Mouse (Mus musculus) right cerebral cortex, postnatal 36 days (tissue): ENCODE data around the gene Ddit4l.
"Not testable (repeated sequence)": the region's sequence is repeated elsewhere in the genome, so short reads cannot be mapped to it uniquely, and the experiment has no call there.

ENCODE experiments used
- DNase-seq, 2 experiments: peaks; one replicate each; pipeline ENCODE4 v3.0.0; 2022; ENCODE audit warnings: low spot score in 2 of 2, mixed read lengths in 1 of 2

Gene Ddit4l

DNA sequence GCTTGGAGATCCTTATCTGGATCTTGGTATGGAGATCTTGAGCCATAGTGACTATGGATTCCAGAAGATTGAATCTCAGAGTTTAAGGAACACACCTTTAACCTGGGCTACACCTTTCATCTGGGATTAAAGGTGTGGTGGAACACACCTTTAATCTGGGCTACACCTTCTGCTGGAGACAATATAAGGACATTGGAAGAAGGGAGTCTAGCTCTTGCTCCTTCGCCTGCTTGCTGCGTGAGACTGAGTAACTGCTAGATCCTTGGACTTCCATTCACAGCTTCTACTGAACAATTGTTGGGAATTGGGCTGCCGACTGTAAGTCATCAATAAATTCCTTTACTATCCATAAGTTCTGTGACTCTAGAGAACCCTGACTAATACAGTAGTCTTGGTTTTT, at the start of gene Ddit4l:
Gene Ddit4l, plus strand, starts transcription at position 301 of the 400 bp plus-strand sequence.
- DNase-seq = not testable (repeated sequence)

GRCm38 (mm10) chr3:137576146-137576545, 45.3 kb upstream of the Ddit4l start:
- no peak for DNase-seq

DNA sequence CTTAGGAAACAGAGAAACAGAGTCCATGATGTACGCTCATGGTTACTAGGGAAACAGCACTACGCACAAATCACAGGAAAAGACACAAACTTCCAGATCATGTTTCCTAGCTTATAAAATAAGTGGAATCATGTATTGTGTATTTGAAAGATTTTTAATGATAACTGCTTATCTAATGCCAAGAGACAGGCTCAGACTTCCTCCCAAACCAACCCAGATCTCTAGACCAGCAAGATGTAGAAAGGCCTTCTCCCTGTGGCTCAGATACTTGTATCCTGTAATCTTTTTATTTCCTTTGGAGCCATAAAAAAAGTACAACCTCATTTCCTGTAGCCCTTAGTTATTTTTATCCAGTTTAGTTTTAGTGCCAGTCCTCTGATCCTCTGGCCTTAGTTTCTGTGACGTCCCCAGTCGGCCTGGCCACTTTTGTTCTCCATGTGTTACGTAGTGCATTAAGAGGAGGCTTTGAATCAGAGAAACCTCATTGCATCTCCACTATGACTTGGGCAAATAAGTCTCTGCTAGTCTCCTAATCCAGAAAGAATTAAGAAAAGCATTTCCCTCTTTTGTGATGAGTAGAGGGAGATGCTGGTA, 34.9 kb upstream of the Ddit4l start:
- no peak for DNase-seq

DNA sequence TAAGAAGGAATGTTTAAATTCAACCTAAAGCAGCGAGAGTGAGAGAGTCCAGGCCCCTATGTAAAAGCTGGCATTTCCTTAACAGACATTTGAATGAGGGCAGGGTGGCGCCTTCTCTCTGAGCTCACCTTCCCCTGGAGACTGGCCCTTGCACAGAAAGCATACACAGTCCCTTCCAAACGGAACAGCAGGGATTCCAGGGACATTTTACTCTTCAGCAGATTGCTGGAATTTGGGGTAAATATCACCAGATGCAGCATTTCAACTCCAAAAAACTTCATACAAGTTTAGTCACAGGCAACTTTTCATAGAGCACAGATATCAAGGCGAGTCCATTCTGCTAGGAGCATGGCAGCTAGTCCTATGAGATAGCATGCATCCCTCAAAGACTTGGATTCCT, 31.6 kb upstream of the Ddit4l start:
- DNase-seq = no peak

DNA sequence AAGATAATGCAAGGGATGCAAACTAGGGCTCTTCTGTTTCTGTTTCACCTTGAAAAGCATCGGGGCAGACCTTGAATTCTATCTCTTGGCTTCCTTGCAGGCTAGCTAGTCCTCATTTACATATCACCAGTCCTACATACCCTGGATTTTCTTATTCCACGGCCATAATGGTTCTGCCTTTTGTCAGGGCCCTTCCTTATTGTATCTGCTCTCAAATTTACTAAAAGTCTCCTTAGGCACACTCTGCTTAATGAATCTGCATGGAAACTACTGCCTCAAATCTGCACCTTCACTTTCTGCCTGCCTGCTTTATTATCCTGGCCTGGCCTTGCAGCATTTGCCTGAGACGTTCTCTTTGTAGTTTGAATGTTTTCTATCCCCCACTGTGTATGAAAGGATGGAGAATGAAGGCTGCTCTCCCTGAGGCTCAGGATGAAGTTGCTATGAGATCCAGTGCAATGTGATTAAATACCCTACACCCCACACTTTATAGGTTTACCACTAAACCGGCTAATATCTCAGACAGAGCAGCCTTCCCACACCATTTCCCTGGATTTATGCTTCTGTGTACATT, 27.0 kb upstream of the Ddit4l start:
- no peak for DNase-seq

DNA sequence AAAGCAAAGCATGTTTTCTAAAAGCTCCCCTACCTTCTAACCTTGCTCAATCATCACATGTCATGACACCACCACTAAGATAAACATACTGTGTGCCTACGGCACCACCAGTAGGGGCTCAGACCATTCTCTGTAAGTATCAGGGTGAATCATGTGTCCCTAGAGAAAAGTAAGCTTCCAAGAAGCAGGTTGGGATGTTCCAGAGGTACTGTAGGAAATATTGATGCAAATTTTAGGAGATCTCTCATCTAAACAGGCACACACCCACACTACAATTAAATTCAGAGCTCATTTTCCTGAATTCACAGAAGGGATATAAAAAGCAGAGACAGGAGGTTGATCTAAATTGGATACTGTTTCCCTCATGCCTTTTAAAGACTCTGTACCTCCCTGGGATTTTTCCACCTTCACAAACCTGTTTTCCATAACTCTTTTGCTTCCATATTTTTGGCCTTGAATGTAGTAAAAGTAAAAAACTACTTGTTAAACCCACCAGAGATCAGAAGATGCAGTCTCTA, 12.4 kb upstream of the Ddit4l start:
- no peak for DNase-seq

GRCm38 (mm10) chr3:137610457-137611109, 10.8 kb upstream of the Ddit4l start:
- no peak for DNase-seq

GRCm38 (mm10) chr3:137611110-137611857, 10.1 kb upstream of the Ddit4l start:
- DNase-seq = no peak

GRCm38 (mm10) chr3:137611981-137612380, 9.4 kb upstream of the Ddit4l start:
- no peak for DNase-seq

DNA sequence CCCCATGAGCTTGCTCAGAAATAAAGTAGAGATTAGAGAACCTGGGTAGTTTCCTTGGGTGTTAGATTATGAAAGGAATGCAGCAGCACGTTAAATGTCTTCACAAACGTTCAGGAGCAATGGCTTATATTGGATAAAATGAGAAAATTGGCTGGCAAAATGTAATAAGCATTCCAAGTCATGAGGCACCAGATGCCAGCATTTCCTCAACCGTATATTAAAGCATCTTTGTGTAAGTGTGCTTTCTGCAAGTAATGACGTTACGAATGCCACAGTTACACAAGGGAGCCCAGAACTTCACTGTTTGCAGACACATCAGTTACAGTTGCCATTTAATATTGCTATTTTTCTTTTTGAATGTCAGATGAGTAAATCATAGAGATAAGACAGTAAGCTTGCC, 872 bp upstream of the Ddit4l start:
- no peak for DNase-seq

DNA sequence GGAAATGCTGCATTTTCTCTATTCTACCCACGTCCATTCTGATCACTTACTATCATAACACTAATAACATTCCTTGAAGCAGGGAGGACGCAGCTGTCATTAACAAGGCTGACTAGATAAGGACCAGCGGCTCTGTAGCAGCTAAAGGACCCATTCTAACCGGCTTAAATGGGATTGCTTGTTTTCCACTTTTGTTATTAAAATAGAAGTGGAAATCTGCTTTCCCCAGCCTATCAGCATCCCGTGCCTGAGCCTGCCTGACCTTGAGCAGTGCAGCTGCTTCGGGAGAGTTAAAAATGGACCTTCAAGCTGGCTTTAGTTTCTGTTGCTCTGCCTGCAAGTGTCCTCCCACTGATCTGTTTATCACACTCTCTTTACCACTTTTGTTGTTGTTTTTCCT, 679 bp downstream of the Ddit4l start:
- DNase-seq = no peak

DNA sequence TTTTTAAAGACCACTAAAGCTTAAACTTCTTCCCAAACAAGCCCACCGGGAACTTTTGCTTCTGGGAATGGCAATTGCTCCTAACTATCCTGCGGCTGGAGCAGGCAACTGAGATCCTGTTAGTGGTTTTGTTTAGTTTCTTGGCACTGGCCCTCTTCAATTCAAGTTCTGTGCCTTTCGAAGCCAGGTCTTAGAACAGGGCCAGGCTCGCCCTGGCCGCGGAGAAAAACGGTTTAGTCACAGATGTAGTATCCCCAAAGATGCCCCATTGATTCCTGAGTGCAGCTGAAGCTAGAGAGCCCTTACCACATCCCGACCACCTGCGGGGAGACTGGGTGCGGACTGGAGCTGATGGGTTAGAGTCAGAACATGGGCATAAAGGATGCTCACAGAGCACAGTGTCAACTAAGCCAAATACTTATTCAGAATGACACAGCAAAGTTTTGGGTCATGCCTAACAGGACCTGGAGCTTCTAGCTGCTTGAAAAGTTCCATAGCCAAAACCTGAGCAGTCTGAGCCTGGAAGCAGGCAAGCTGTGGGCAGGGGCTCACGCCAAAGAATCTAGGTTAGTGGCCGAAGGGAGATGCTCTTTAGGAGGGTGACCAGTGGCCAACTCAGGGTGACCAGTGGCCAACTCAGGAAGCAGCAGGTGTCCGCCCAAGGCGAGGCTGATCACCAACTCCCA, 1.6 kb downstream of the Ddit4l start:
- no peak for DNase-seq

DNA sequence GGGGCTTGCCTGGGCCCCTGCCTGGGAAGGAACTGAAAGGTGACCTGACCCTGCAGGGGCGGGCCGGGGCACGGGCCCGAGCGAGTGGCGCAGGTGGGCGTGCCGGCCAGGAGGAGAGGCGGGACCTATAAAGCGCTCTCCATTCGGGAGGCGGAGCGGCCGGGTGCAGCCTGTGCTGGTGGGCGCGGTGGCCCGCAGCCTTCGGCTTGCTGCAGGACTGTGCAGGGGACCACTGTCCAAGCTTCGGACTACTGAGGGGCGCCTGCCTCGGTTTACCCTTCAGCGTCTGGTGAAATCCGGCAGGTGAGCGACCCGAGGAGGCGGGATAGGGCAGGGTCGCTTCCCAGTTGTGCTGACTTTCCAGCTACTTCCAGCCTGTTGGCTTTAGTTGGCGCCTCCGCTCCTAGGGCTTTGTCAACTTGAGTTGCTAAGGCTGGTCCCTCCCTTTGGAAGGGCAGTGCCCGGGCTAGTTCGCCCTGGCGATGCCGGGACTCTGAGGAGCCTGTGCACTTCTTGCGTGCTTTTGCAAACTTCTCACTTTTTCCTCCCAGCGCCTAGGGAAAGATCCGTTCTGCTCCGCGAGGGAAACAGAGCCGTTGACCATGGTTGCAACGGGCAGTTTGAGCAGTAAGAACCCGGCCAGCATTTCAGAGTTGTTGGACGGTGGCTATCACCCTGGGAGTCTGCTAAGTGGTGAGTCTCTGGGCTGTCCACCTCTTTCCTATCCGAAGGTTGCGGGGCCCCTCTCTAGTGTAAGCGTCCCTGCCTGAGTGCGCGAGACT, 2.4 kb downstream of the Ddit4l start:
- DNase-seq = no peak

DNA sequence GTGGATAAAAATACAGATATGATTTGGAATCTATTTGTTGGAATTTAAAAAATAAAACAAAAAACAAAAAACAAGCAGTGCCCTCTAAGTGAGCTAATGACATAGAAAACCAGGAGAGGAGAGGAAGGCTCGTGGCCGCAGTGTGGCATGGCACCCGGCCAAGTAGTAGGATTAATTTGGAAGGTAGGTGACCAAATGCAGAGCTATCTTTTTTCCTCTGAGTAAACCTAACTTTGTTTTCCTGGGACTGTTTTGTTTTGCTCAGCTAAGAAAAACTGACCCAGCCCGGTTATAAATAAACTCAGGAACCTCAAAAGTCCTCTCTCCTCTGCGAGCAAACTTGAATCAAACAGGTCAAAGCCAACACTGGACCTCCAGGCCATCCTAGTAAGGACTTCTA, 3.6 kb downstream of the Ddit4l start:
- no peak for DNase-seq

- no peak for DNase-seq
Measured at GRCm38 (mm10) chr3:137633726-137634125, 12.3 kb downstream of the Ddit4l start.

DNA sequence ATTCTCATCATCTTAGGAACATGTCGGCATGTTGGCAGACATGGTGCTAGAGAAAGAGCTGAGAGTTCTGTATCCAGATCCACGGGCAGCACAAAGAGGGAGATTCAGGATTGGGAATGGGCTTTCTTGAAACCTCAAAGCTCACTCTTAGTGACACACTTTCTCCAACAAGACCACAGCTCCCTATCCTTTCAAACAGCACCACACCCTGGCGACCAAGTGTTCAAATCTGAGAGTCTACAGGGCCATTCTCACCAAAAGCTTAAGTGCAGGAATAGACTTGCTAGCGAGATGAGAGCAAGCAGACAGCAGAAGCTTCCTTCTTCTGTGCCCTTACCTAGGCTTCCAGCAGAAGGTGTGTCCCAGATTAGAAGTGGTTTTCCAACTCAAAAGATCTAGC, 15.2 kb downstream of the Ddit4l start:
- no peak for DNase-seq

- DNase-seq = no peak
Measured at GRCm38 (mm10) chr3:137641238-137641637, 19.8 kb downstream of the Ddit4l start.

DNA sequence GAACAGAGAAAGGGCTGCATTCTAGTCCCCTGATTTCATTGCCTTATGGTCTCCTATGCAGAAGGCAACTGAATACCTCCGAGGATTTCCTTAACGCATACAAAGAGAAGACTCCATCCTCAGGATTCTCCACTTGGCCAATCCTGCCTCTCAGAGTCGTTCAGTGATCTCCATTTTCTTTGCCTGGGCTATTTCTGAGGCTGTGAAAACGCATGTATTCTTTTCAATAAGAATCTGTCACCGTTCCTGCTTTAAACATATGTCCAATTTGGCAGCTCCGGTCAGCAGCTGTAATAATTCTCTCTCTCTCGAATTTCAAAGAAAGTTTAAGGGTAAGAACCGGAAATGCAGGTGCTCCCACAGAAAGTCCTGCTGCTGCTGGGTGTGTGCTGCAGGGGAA, 20.7 kb downstream of the Ddit4l start:
- DNase-seq = no peak

DNA sequence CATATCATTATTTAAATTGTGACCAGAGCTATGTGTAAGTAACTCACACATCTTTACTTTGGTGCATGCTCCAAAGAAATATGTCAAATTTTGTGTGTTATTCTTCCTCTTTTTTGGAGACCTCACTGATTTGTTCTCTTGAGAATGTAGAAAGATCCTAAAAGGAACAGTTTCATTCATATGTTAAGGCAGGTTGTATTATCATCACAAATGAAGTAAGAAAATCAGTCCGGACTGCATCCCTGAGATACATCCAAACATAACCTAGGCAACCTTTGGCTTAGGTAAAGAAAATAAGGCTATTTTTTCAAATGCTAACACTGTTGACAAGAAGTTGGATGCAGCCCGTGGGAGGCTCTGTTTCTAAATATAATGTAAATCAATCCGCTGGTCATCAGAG, 21.2 kb downstream of the Ddit4l start:
- no peak for DNase-seq

GRCm38 (mm10) chr3:137644081-137644480, 22.7 kb downstream of the Ddit4l start:
- no peak for DNase-seq

- DNase-seq = no peak
Measured at GRCm38 (mm10) chr3:137644947-137645346, 23.5 kb downstream of the Ddit4l start.
